Mouse (Mus musculus): ENCODE data around the gene Gnai3.

Gene Gnai3

GRCm38 (mm10) chr3:108145534-108146445, at the start of gene Gnai3:
Gene Gnai3 (minus strand): TSS chr3:108146146.
- peak; percentile 83 for DNase-seq (ENCODE audit: low spot score)

- DNase-seq (ENCODE audit: low spot score) = no peak
Measured at GRCm38 (mm10) chr3:108195287-108195686, 49.3 kb upstream of the Gnai3 start.

- no peak for DNase-seq (ENCODE audit: low spot score)
Measured at GRCm38 (mm10) chr3:108193686-108194085, 47.7 kb upstream of the Gnai3 start.

GRCm38 (mm10) chr3:108189897-108190296, 44.0 kb upstream of the Gnai3 start:
- DNase-seq (ENCODE audit: low spot score) = no peak

GRCm38 (mm10) chr3:108188716-108189490, 43.0 kb upstream of the Gnai3 start:
- DNase-seq (ENCODE audit: low spot score) = no peak

- DNase-seq (ENCODE audit: low spot score) = no peak
Measured at GRCm38 (mm10) chr3:108187111-108187795, 41.3 kb upstream of the Gnai3 start.

GRCm38 (mm10) chr3:108186098-108187047, 40.4 kb upstream of the Gnai3 start, which contains the start of gene Amigo1:
Gene Amigo1 (plus strand): TSS chr3:108186335.
- no peak for DNase-seq (ENCODE audit: low spot score)

- DNase-seq (ENCODE audit: low spot score) = no peak
Measured at GRCm38 (mm10) chr3:108185460-108186097, 39.6 kb upstream of the Gnai3 start.

- no peak for DNase-seq (ENCODE audit: low spot score)
Measured at GRCm38 (mm10) chr3:108184742-108185141, 38.8 kb upstream of the Gnai3 start.

- no peak for DNase-seq (ENCODE audit: low spot score)
Measured at GRCm38 (mm10) chr3:108180514-108180913, 34.6 kb upstream of the Gnai3 start.

GRCm38 (mm10) chr3:108178756-108179715, 33.1 kb upstream of the Gnai3 start:
- no peak for DNase-seq (ENCODE audit: low spot score)

GRCm38 (mm10) chr3:108174672-108175531, 29.0 kb upstream of the Gnai3 start:
- no peak for DNase-seq (ENCODE audit: low spot score)

- no peak for DNase-seq (ENCODE audit: low spot score)
Measured at GRCm38 (mm10) chr3:108169199-108169598, 23.3 kb upstream of the Gnai3 start.

- DNase-seq (ENCODE audit: low spot score) = no peak
Measured at GRCm38 (mm10) chr3:108167499-108167898, 21.6 kb upstream of the Gnai3 start.

- DNase-seq (ENCODE audit: low spot score) = no peak
Measured at GRCm38 (mm10) chr3:108166486-108167211, 20.7 kb upstream of the Gnai3 start.

GRCm38 (mm10) chr3:108165532-108166315, 19.8 kb upstream of the Gnai3 start:
- no peak for DNase-seq (ENCODE audit: low spot score)

- DNase-seq (ENCODE audit: low spot score) = peak; percentile 83
Measured at GRCm38 (mm10) chr3:108164807-108165206, 18.9 kb upstream of the Gnai3 start.

Data from ovary, postnatal 14 days (tissue).